Mouse (Mus musculus): ENCODE data around the gene Arhgap21.

DNA sequence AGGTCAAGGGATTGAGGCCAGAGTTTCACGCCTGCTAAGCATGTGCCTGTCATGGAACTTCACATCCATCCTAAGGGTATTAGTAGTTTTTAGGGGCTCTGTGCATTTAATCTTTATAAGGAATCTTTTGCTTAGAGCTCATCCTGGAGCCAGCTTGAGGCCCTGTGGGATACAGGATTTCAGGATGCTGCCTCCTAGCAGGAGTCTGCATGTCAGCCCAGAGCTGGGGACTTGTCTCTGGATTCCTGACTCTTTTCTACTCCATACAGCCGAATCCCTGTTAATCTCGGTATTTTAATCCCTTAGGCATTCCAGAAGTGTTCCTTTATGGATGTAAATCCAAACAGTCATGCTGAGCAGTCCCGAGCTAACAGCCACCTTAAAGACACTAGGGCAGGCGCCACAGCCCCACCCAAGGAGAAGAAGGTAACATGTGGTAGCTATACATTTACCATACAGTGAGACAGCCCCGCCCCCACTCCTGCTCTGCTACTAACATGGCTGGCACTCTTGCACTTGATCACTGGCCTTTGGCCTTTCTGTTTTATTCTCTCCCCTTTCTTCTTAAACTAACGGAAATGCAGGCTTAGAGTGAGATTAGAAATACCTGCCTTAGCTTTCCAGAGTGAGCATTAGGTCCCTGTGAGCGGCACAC is 167.3 kb downstream of the Arhgap21 start:
- no peak for TF ChIP-seq GATA2 (IDR thresholded peaks at IDR 0.05; ENCODE audit: borderline replicate concordance, low read depth, low read length)
- TF ChIP-seq CTCF (IDR thresholded peaks at IDR 0.05; ENCODE audit: low read depth, low read length): no peak
- TF ChIP-seq POLR2AphosphoS5 (IDR thresholded peaks at IDR 0.05; ENCODE audit: insufficient replicate concordance, low read depth, low read length): no peak
- no peak for TF ChIP-seq TAL1 (conservative IDR thresholded peaks at IDR 0.05; ENCODE audit: low read depth, low read length)

All from G1E (cell line).